Mouse (Mus musculus) hindbrain, postnatal 0 days (tissue): ENCODE results near the gene Frmd4b. TPM values are rescaled to one million over a fixed set of nuclear protein-coding genes. Genes with fewer than 3 reads are reported as not detected.

ENCODE experiments used
- ATAC-seq: fragments of 200-750 bp; cut with Nextera tagmentation; 2 replicates; pipeline ENCODE4 v1.8.0; 2017; ENCODE audit warnings: mild to moderate bottlenecking, moderate TSS enrichment, moderate library complexity
- DNase-seq: peaks from one replicate; pipeline ENCODE4 v3.0.0-alpha.2; 2015; ENCODE audit warnings: low spot score
- H3K27ac ChIP-seq: fragments of 300-500 bp; sonication (generic); 2 replicates; pipeline ENCODE4 v1.5.1; 2014; ENCODE audit warnings: mild to moderate bottlenecking
- H3K27me3 ChIP-seq: fragments of 300-500 bp; sonication (generic); 2 replicates; pipeline ENCODE4 v1.6.1; 2014; ENCODE audit warnings: low read length, mixed read lengths; ENCODE audit not compliant: insufficient read depth
- H3K36me3 ChIP-seq: fragments of 300-500 bp; sonication (generic); 2 replicates; pipeline ENCODE4 v1.6.1; 2014; ENCODE audit warnings: low read length, mixed read lengths; ENCODE audit not compliant: insufficient read depth
- H3K4me1 ChIP-seq: fragments of 300-500 bp; sonication (generic); 2 replicates; pipeline ENCODE4 v1.6.1; 2014; ENCODE audit warnings: antibody characterized with exemption, low read length, mixed read lengths; ENCODE audit not compliant: insufficient read depth
- H3K4me2 ChIP-seq: fragments of 300-500 bp; sonication (generic); 2 replicates; pipeline ENCODE4 v1.6.1; 2014; ENCODE audit warnings: low read depth, mild to moderate bottlenecking, low read length, moderate library complexity, mixed read lengths
- H3K4me3 ChIP-seq: fragments of 300-500 bp; sonication (generic); 2 replicates; pipeline ENCODE4 v1.5.1; 2014; ENCODE audit warnings: low read length
- H3K9ac ChIP-seq: fragments of 300-500 bp; sonication (generic); replicated peaks from 2 replicates; pipeline ENCODE4 v1.6.1; 2014; ENCODE audit warnings: mild to moderate bottlenecking, low read length, moderate library complexity, mixed read lengths
- H3K9me3 ChIP-seq: fragments of 300-500 bp; sonication (generic); 2 replicates; pipeline ENCODE4 v1.6.1; 2016; ENCODE audit warnings: low read length, mixed read lengths
- CTCF ChIP-seq: IDR thresholded peaks from 2 replicates; pipeline ENCODE4 v1.5.1; 2016; ENCODE audit warnings: antibody characterized with exemption, control low read depth, low read depth
- whole genome bisulfite sequencing: fragments of 180-500 bp; shearing (Covaris S2); extraction: QIAGEN DNeasy Blood & Tissue Kit; methylation state at CpG from one replicate; pipeline ENCODE4 v1.1.7; 2014; 5-methylcytosine and 5-hydroxymethylcytosine counted together
- polyA plus RNA-seq: library from polyadenylated mRNA; unstranded; fragments of >200 nt; fragmentation: Nextera tagmentation; extraction: Ambion mirVana; gene quantifications from 2 replicates; pipeline ENCODE4 v1.2.1, GENCODE M21; 2015
- total RNA-seq: library from RNA; depleted of rRNA; stranded (reverse); fragments of >200 nt; gene quantifications from 2 replicates; pipeline ENCODE4 v1.2.3, GENCODE M21; 2014; rRNA removed

Frmd4b gene
- 20.2 and 28.7 TPM in 2 replicates for total RNA-seq
- 12.6 and 13.7 TPM in 2 replicates for polyA plus RNA-seq

DNA sequence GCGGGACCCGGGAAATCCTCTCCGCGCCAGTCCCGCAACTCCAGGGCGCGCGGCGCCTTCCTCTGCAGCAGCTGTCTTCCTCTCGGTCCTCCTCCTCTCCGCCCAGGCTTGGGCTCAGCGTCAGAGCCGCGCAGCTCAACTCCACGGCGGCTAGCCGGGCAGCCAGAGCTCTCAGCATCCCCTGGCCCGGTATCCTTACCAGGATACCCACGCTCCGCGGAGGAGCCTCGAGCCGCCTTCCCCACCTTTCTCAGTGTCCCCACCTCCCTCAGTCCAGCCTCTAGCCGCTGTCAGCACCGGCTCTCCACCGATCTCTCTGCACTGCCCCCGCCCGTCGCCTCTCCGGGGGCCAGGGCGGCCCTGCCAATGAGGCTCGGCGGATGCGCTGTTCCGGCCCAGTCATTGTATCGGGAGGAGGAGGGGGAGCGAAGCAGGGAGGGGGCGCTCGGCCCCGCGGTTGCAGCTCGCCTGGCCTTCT, at the start of gene Frmd4b:
Frmd4b (minus strand) TSS at position 276 of the 478 bp plus-strand sequence.
- Histone ChIP-seq H3K9ac (peak within 1 kb of the TSS; percentile 57), H3K27ac (peak within 1 kb of the TSS; percentile 83), H3K36me3 (no peaks in the 10 kb centered on the region), H3K4me3 (peak within 1 kb of the TSS; percentile 76), H3K4me1 (peaks cover 5% of the 10 kb centered on the region; the same call in 1 of the 2 replicates), H3K9me3 (no peaks in the 10 kb centered on the region), H3K27me3 (no peaks in the 10 kb centered on the region), H3K4me2 (peak within 1 kb of the TSS; percentile 92)
- ATAC-seq (peak; percentile 92), DNase-seq (peak; percentile 88)
- WGBS: 1% methylated on average over 42 of the region's 42 CpGs
- TF ChIP-seq CTCF: no peak

DNA sequence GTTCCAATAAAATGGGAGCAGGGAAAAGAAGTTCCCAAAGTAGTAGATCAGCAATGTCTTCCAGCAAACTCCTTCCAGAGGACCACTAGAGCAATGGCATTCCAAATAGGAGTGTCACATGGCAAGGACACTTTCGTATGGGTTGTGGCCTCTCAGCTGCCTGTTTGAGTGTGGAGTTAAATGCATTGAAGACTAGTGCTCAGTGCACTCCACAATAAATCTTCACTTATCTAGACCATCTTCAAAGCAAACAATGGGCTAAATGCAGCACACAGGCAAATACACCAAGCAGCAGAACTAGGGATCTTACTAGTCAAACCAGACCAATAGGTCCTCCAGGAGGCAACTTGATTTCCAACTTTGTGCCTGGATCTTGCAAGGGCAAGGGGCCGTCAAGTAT, 49.1 kb upstream of the Frmd4b start:
- no peak overlapping the region for H3K4me2 ChIP-seq
- H3K9ac ChIP-seq: no peak overlapping the region
- 0 out of 2 replicates have a peak, but pooled peaks cover 11% of the 10 kb centered on the region for H3K4me1 ChIP-seq
- 16% methylated on average over 2 of the region's 2 CpGs for WGBS
- no peaks in the 10 kb centered on the region for H3K36me3 ChIP-seq
- H3K9me3 ChIP-seq: no peaks in the 10 kb centered on the region
- H3K27me3 ChIP-seq: no peaks in the 10 kb centered on the region
- H3K4me3 ChIP-seq: no peak overlapping the region
- no peak overlapping the region for H3K27ac ChIP-seq
- DNase-seq: no peak
- no peak for TF ChIP-seq CTCF
- ATAC-seq: no peak

DNA sequence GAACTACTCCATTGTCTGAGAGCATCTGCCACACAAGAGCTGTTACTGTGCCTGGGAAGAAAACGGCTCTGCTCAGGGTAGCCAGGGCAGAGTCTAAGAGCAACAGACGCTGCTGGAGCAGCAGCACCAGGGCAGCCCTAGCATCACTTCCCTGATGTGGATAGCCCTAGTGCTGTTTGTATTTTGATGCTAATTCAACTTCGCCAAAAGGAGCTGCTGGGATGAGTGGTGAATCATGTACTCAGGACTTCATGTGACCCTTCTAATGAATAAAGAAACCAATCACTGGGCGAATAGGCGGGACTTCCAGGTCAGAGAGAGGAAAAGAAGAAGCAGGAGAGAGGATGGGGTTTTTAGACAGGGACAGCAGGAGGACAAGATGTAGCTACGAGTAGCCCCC, 41.6 kb upstream of the Frmd4b start:
- ATAC-seq (no peak), DNase-seq (no peak)
- Histone ChIP-seq H3K27me3 (no peaks in the 10 kb centered on the region), H3K4me3 (no peak overlapping the region), H3K27ac (no peak overlapping the region), H3K4me2 (no peak overlapping the region), H3K9ac (no peak overlapping the region), H3K9me3 (no peaks in the 10 kb centered on the region), H3K36me3 (no peaks in the 10 kb centered on the region), H3K4me1 (no peaks in the 10 kb centered on the region)
- TF ChIP-seq CTCF: no peak
- 74% methylated on average over 6 of the region's 6 CpGs for WGBS

DNA sequence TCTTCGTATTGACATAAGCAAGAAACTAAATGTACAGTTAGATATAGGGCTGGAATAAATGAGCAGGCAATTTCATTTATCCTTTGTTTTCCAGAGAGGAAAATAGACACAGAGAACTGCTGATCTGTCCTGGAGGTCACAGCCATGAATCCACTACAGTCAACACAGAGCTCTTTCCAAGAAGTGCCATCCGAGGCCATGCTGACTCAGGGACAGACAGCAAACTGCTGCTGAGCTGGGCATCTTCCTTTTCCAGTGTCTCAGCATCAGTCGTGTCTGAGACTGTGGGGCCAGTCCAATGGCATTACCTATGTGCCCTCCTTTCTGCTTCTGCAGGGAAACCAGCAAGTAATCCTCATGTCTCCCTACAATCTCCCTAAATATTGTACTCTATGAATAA, 38.6 kb upstream of the Frmd4b start:
- no peaks in the 10 kb centered on the region for H3K4me1 ChIP-seq
- H3K36me3 ChIP-seq: no peaks in the 10 kb centered on the region
- H3K27me3 ChIP-seq: no peaks in the 10 kb centered on the region
- ATAC-seq: no peak
- no peak for TF ChIP-seq CTCF
- H3K4me3 ChIP-seq: no peak overlapping the region
- H3K9me3 ChIP-seq: no peaks in the 10 kb centered on the region
- H3K4me2 ChIP-seq: no peak overlapping the region
- no peak overlapping the region for H3K9ac ChIP-seq
- no peak for DNase-seq
- no peak overlapping the region for H3K27ac ChIP-seq
- WGBS: 85% methylated on average over 3 of the region's 3 CpGs

DNA sequence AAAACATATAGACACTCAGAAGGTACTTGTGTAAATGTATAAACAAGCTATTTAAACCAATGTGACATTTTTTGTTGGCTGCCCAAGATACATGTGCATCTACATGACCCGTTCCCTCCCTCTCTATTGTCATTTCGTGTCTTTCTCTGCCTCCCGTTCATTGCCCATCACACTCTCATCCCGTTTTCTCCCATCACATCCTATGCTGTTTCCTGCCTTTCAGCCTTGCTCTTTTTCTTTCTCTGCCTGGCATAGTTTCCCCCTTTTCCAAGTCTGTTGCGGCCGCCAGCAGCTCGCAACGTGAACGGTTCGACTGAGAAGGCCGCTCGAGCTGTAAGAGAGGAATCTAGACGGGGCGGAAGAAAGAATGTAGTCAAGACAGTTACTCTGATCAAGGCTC, 30.2 kb upstream of the Frmd4b start:
- TF ChIP-seq CTCF: no peak
- no peaks in the 10 kb centered on the region for H3K4me1 ChIP-seq

DNA sequence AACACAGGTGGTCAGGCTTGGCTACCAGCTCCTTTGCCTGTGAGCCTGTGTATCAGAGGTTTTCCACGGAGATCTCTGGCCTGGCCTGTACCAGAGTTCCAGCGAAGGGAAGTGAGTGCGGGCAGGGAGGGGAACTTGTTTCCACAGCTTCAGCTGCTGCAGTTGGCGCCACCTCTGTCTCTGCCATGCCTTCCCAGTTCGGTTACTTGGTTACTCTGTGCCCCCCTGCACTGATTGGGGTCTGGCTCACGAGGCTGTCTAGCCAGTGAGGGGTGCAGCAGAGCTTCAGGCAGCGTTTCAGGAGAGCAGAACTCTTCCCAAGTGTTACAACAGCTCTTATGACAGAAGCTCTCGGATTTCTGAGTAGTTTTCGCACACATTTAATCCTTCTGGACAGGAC, 6.0 kb upstream of the Frmd4b start:
- Histone ChIP-seq H3K9ac (no peak overlapping the region), H3K4me2 (no peak overlapping the region), H3K9me3 (no peaks in the 10 kb centered on the region), H3K4me3 (no peak overlapping the region), H3K36me3 (no peaks in the 10 kb centered on the region), H3K27ac (no peak overlapping the region), H3K27me3 (no peaks in the 10 kb centered on the region), H3K4me1 (no peaks in the 10 kb centered on the region)
- DNase-seq (no peak), ATAC-seq (no peak)
- 45% methylated on average over 9 of the region's 9 CpGs for WGBS
- TF ChIP-seq CTCF: no peak

More for the DNA sequence above, 30.2 kb upstream of the Frmd4b start:
- no peak overlapping the region for H3K4me2 ChIP-seq
- ATAC-seq (no peak), DNase-seq (no peak)
- WGBS: 89% methylated on average over 14 of the region's 14 CpGs
- H3K4me3 ChIP-seq: no peak overlapping the region
- no peaks in the 10 kb centered on the region for H3K27me3 ChIP-seq
- H3K27ac ChIP-seq: no peak overlapping the region
- no peak overlapping the region for H3K9ac ChIP-seq
- H3K36me3 ChIP-seq: no peaks in the 10 kb centered on the region
- H3K9me3 ChIP-seq: no peaks in the 10 kb centered on the region

DNA sequence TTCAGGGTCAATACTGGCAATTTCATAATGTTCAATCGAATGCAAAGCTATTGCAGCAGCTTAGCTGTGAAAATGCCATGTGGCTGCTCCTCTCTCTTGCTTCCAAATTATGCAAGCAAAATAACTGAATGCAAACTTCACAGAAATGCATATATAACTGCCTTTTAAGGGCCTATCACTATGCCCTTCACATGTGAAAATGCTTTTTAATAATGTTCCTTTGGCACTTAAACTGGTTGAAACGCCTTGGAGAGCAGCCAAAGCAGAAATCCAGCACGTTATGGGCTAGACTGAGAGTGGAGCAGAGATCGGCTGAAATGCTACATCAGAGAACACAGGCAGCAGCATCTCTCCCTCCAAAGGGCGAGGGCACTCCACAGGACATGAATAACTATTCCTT, 4.9 kb upstream of the Frmd4b start:
- Histone ChIP-seq H3K36me3 (no peaks in the 10 kb centered on the region), H3K4me1 (no peaks in the 10 kb centered on the region), H3K4me3 (no peak overlapping the region), H3K9me3 (no peaks in the 10 kb centered on the region), H3K27me3 (no peaks in the 10 kb centered on the region), H3K27ac (no peak overlapping the region), H3K4me2 (no peak overlapping the region), H3K9ac (no peak overlapping the region)
- DNase-seq (no peak), ATAC-seq (no peak)
- 47% methylated on average over 5 of the region's 5 CpGs for WGBS
- TF ChIP-seq CTCF: no peak
